Comparison of ENCODE assay signal across 10 mouse cellular contexts in the genomic region with DNA sequence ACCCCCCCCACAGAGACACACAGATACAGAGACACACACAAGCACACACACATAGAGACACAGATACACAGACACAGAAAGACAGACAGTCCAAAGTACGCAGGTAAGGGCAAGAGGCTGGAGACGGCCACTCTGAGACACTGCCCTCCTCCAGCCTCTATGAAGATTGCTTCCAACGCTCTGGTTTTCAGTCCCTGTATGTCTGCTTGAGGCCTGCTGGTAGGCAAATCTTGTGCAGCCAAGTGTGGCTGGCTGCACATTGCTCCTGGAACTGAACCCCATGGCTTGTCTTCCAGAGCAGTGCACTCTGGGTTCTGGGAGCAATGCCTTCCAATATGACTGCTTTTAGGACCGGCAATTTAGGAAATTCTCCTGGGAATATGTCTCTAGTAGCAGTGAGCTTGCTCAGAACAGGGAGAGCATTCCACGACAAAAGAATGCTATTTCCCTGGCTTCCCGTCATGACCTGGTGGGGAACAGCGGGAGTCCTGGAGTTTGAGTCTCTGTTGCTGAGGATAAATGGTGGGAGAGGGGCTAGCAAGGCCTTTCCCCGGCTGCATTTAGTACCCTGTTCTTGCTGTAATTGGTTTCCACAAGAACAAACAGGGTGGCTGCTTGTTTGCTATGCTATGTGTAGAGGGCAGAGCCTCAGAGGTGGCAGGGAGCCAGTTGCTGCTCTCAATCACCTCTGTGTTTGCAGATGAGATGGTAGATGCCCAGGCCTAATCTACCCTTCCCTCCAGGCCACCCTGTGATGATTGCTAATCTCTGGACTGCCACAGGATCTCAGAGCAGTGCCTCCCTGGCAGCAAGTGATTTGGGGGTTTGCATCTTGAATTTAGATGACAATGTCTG. TPM values are rescaled to one million over a fixed set of nuclear protein-coding genes. Genes with fewer than 3 reads are reported as not detected.
DNase-seq lines count a peak whose midpoint lies in the region; ATAC-seq and TF ChIP-seq lines count a peak whose summit lies in the region.
"Had no signal": no experiment of that assay in that cellular context is flagged by ENCODE, and none has a peak within 500 bp of the region (broad histone marks: within the 10 kb centered on the region; RNA-seq: fewer than 3 reads in every experiment).

No protein-coding gene starts in this region.

- H3K36me3 ChIP-seq in heart, postnatal 0 days (replicated peaks; ENCODE audit: control insufficient read depth, insufficient read depth, low read length) = no peaks in the 10 kb centered on the region
- H3K36me3 ChIP-seq in heart, adult 2 months (ENCODE audit: control insufficient read depth, insufficient read depth, low read length) = no peaks in the 10 kb centered on the region
- H3K36me3 ChIP-seq in hindbrain, embryonic 15.5 days = no peaks in the 10 kb centered on the region

- ATAC-seq in heart, postnatal 0 days (ENCODE audit: insufficient read depth, low read depth) = no peak
- ATAC-seq in hindbrain, embryonic 15.5 days (ENCODE audit: low FRiP score, low read depth) = no peak
- ATAC-seq: inflammation-experienced regulatory T-cells, adult 6 months had no signal

- peak; percentile 10 for DNase-seq in heart, postnatal 0 days (ENCODE audit: low spot score)
- DNase-seq in heart, adult 2 months = no peak
- DNase-seq in MN1 (ENCODE audit: low spot score) = peak; percentile 72
- DNase-seq in left cerebral cortex, postnatal 14 days (ENCODE audit: low spot score in 2 of 2) = peak; percentile 26 to 44
- DNase-seq in thymus, adult 18-20 months = no peak
- no peak for DNase-seq in adrenal gland, postnatal 4 days (ENCODE audit: low spot score in 2 of 2)
- no peak for DNase-seq in thymus, postnatal 4 days
- DNase-seq: lung, postnatal 10 days had no signal

- TF ChIP-seq CTCF in heart, postnatal 0 days (IDR thresholded peaks at IDR 0.05; ENCODE audit: low read depth) = no peak
- no peak for TF ChIP-seq CTCF in heart, adult 2 months (IDR thresholded peaks at IDR 0.05)

- H3K4me2 ChIP-seq in heart, postnatal 0 days (ENCODE audit: low read depth, low read length) = no peak overlapping the region
- no peak overlapping the region for H3K4me2 ChIP-seq in hindbrain, embryonic 15.5 days

- no peak for TF ChIP-seq EP300 in heart, postnatal 0 days (IDR thresholded peaks at IDR 0.05; ENCODE audit: low read depth)
- no peak for TF ChIP-seq EP300 in heart, adult 2 months (IDR thresholded peaks at IDR 0.05; ENCODE audit: insufficient read depth, low read depth, low read length)

- 52% methylated on average over 8 of the region's 8 CpGs for WGBS in heart, postnatal 0 days
- 64% methylated on average over 8 of the region's 8 CpGs for whole genome bisulfite sequencing in heart, adult 2 months
- WGBS in hindbrain, embryonic 15.5 days = 33% methylated on average over 8 of the region's 8 CpGs

- H3K27ac ChIP-seq in heart, postnatal 0 days (ENCODE audit: low read depth) = no peak overlapping the region
- H3K27ac ChIP-seq in heart, adult 2 months = no peak overlapping the region
- peak overlapping the region; percentile 54 for H3K27ac ChIP-seq in hindbrain, embryonic 15.5 days (replicated peaks)

- intact Hi-C loops in heart, adult 2 months (cut with DNase I) = no loop called here
- intact Hi-C loops in left cerebral cortex, postnatal 14 days (cut with DNase I) = no loop called here

- 0 out of 2 replicates have a peak, but pooled peaks cover 4% of the 10 kb centered on the region for H3K9me3 ChIP-seq in heart, postnatal 0 days (replicated peaks; ENCODE audit: control insufficient read depth, low read length)
- H3K9me3 ChIP-seq in hindbrain, embryonic 15.5 days = no peaks in the 10 kb centered on the region

- H3K4me3 ChIP-seq in heart, postnatal 0 days (ENCODE audit: low read depth, low read length) = no peak overlapping the region
- no peak overlapping the region for H3K4me3 ChIP-seq in heart, adult 2 months
- H3K4me3 ChIP-seq in hindbrain, embryonic 15.5 days = no peak overlapping the region

- H3K79me2 ChIP-seq in heart, adult 2 months (replicated peaks; ENCODE audit: control insufficient read depth, insufficient read depth, low read length) = no peaks in the 10 kb centered on the region

- peaks cover 8% of the 10 kb centered on the region; the same call in 1 of the 2 replicates for H3K4me1 ChIP-seq in heart, postnatal 0 days (ENCODE audit: control insufficient read depth, insufficient read depth)
- peaks cover 5% of the 10 kb centered on the region for H3K4me1 ChIP-seq in heart, adult 2 months (ENCODE audit: control insufficient read depth, insufficient read depth, low read length)
- H3K4me1 ChIP-seq in hindbrain, embryonic 15.5 days (replicated peaks) = peaks cover 21% of the 10 kb centered on the region

- peaks cover 29% of the 10 kb centered on the region for H3K27me3 ChIP-seq in heart, postnatal 0 days (ENCODE audit: control insufficient read depth, insufficient read depth, low read length)
- peaks cover 10% of the 10 kb centered on the region for H3K27me3 ChIP-seq in heart, adult 2 months (ENCODE audit: control insufficient read depth, insufficient read depth, low read length)
- H3K27me3 ChIP-seq in hindbrain, embryonic 15.5 days = no peaks in the 10 kb centered on the region

- no peak for TF ChIP-seq POLR2A in heart, adult 2 months (IDR thresholded peaks at IDR 0.05; ENCODE audit: insufficient read depth, low read depth, low read length)

- no peak overlapping the region for H3K9ac ChIP-seq in heart, postnatal 0 days (replicated peaks; ENCODE audit: low read depth, low read length)
- no peak overlapping the region for H3K9ac ChIP-seq in heart, adult 2 months (ENCODE audit: low read depth, low read length)
- no peak overlapping the region for H3K9ac ChIP-seq in hindbrain, embryonic 15.5 days

RNA-seq across cellular contexts. Expression of a gene that starts 5.1 kb away (rescaled TPM):
- total RNA-seq in heart, postnatal 0 days (2014; rRNA removed; ENCODE audit: low replicate concordance) = not detected in 2 replicates
- polyA plus RNA-seq in heart, postnatal 0 days (2015; fragmentation: Nextera tagmentation; extraction: Ambion mirVana) = 0.01 and 0.03 TPM in 2 replicates
- total RNA-seq in heart, adult 2 months (2021) = under 1 TPM in 1 of 2 experiments, not detected in 1; 0.05 TPM
- polyA plus RNA-seq in heart, adult 2 months (2012; rRNA removed) = 0.06 TPM in 1 of 2 replicates, not detected in the other
- polyA plus RNA-seq in hindbrain, embryonic 15.5 days (2015; fragmentation: Nextera tagmentation; extraction: Ambion mirVana) = 8.1 and 9.9 TPM in 2 replicates
- total RNA-seq in left cerebral cortex, postnatal 14 days (2021) = 10 to 100 TPM; 74.2 to 74.7 TPM
- total RNA-seq in adrenal gland, postnatal 4 days (2021) = under 1 TPM; 0.56 to 0.98 TPM

Comparison
In these comparisons a context has a peak if more than half of its experiments do, and no peak if none do; other contexts are left out.
1. DNase-seq: peak in heart, postnatal 0 days (single experiment), MN1 (single experiment) and left cerebral cortex, postnatal 14 days (2 of 2); none in heart, adult 2 months (0 of 2), thymus, adult 18-20 months (0 of 2), adrenal gland, postnatal 4 days (0 of 2) and thymus, postnatal 4 days (single experiment).
2. RNA of a gene that starts 5.1 kb away (total RNA-seq): 74.2 to 74.7 TPM in left cerebral cortex, postnatal 14 days; 0.56 to 0.98 TPM in adrenal gland, postnatal 4 days, 0.05 TPM in heart, adult 2 months and not detected in heart, postnatal 0 days; every median in the first group is over 10 times any median in the second.